Mouse (Mus musculus): Measurements from ENCODE around the gene Lgals3bp. TPM values are rescaled to one million over a fixed set of nuclear protein-coding genes. Genes with fewer than 3 reads are reported as not detected.
"Not testable (repeated sequence)": the region's sequence is repeated elsewhere in the genome, so short reads cannot be mapped to it uniquely, and the experiment has no call there.

The Lgals3bp gene
- polyA plus RNA-seq, 1 experiment from 2014 or later = 8.1 TPM

DNA sequence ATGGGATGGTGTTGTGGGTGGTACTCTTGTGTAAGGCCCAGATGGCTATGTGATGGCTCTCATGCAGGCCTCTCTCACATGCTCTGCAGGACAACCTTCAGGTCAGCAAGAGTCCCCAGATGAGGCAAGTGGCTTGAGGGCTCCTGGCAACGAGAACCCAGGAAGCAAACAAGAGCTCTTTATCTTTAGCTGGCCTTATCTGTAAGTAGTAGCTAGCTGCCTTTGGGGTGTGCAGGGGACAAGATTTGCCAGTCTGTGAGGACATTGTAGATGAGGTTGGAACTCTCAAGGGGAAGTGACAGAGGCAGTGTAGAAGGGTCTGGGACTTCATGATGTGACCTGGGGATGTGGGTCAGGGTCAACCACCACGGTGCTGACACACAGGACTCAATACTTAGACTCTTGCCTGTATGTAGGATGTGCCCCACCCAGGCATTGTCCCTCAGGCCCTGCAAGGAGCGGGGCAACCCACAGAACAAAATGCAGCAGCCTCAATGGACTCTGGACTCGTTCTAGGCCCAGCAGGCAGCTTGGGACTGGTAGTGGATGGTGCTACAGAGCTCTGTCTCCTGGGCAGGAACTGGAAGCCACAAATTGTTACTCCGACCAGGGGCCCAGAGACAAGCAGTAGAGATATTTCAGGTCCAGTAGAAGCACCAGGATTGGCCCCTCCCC is 1.9 kb downstream of the Lgals3bp start:
- Histone ChIP-seq H3K4me3 (ENCODE audit: low read length) (no peak overlapping the region), H3K27ac (ENCODE audit: low read depth, low read length) (no peak overlapping the region), H3K27me3 (replicated peaks; ENCODE audit: control insufficient read depth, insufficient read depth, low read length) (no peaks in the 10 kb centered on the region), H3K36me3 (ENCODE audit: control insufficient read depth, insufficient read depth, low read length) (no peaks in the 10 kb centered on the region), H3K4me2 (ENCODE audit: low read length) (no peak overlapping the region), H3K9ac (ENCODE audit: low read depth, low read length) (no peak overlapping the region), H3K4me1 (ENCODE audit: control insufficient read depth, insufficient read depth, low read depth, low read length) (no peaks in the 10 kb centered on the region; the same call in 1 of the 2 replicates), H3K9me3 (ENCODE audit: control insufficient read depth, low read length) (no peaks in the 10 kb centered on the region)
- ATAC-seq = no peak
- 65% methylated on average over 5 of the region's 5 CpGs for WGBS

DNA sequence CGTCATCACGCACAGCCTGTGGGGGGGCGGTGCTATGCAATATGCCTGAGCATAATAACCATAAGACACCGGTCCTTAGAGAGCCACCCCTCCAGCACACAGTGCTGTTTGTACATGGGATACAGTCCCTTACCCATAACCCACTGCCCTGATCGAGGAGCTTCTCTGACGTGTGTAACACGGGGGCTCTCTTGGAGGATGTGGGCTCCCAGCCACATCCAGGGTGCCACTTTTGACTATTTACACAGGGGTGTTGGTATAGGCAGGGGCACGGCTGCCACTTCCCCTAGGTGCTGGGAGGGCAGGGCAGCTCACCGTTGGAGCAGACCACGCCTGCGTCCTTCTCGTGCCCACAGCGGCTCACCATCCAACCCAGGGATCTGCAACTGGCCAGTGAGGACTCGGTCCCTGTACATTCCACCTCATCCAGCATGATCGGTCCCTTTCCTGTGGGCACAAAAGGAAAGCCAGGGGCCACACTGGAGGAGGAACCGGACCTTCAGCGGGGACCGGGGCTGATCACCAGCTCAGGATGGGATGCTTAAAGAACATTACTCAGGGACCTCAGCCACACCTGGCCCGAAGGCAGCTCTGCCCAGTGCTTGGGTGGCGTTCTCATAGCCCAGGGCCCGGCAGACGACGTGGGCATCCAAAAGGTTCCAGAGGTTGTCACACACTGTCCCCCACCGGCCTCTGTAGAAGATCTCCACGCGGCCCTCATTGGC is 3.9 kb downstream of the Lgals3bp start:
- Histone ChIP-seq H3K9ac (ENCODE audit: low read depth, low read length) (no peak overlapping the region), H3K27ac (ENCODE audit: low read depth, low read length) (no peak overlapping the region), H3K4me2 (ENCODE audit: low read length) (no peak overlapping the region), H3K9me3 (ENCODE audit: control insufficient read depth, low read length) (no peaks in the 10 kb centered on the region), H3K4me3 (ENCODE audit: low read length) (no peak overlapping the region), H3K4me1 (ENCODE audit: control insufficient read depth, insufficient read depth, low read depth, low read length) (no peaks in the 10 kb centered on the region; the same call in 1 of the 2 replicates), H3K36me3 (ENCODE audit: control insufficient read depth, insufficient read depth, low read length) (no peaks in the 10 kb centered on the region), H3K27me3 (replicated peaks; ENCODE audit: control insufficient read depth, insufficient read depth, low read length) (no peaks in the 10 kb centered on the region)
- no peak for ATAC-seq
- WGBS = 95% methylated on average over 26 of the region's 26 CpGs

DNA sequence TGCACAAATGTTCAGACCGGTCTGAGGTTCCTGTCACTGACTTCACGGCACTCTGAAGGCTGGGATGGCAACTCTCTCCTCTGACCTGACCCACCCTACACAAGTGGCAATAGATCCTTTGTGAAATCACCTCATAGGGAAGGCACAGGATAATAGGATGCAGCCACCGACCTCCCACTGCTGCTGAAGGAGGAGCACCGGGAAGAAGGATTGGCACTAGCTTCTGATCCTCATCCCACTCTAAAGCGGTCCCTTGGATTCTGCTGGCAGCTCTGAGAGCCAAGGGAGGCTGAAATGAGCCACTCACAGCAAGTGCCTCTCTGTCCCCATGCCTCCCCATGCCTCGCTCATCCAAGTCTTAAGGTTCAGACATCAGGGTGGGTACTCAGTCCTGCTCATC is 7.4 kb downstream of the Lgals3bp start:
- 59% methylated on average over 6 of the region's 6 CpGs for WGBS
- no peak overlapping the region for H3K27ac ChIP-seq (ENCODE audit: low read depth, low read length)
- no peak overlapping the region for H3K4me3 ChIP-seq (ENCODE audit: low read length)
- H3K9me3 ChIP-seq (ENCODE audit: control insufficient read depth, low read length) = no peaks in the 10 kb centered on the region
- H3K36me3 ChIP-seq (ENCODE audit: control insufficient read depth, insufficient read depth, low read length) = no peaks in the 10 kb centered on the region
- H3K4me1 ChIP-seq (ENCODE audit: control insufficient read depth, insufficient read depth, low read depth, low read length) = no peaks in the 10 kb centered on the region; the same call in 1 of the 2 replicates
- ATAC-seq = no peak
- H3K27me3 ChIP-seq (replicated peaks; ENCODE audit: control insufficient read depth, insufficient read depth, low read length) = no peaks in the 10 kb centered on the region
- no peak overlapping the region for H3K4me2 ChIP-seq (ENCODE audit: low read length)
- H3K9ac ChIP-seq (ENCODE audit: low read depth, low read length) = no peak overlapping the region

DNA sequence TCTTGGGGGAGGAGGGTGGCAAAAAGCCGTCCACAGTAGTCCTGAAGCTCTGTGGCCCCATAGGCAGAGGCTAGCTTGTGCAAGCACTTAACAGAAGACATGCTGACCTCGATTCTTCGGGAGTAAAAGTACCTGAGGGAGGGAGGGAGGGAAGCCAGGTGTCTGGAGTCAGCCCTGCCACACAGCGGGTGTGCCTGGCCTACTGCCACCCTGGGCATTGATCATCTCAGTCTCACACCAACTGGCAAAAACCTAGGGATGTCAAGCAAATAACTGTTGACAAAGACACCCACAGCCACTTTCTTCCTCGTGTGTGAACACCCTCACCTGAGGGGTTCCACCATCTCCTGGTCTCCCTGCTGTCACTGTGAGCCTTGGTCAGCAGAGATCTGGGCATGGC is 7.9 kb downstream of the Lgals3bp start:
- Histone ChIP-seq H3K4me3 (ENCODE audit: low read length) (no peak overlapping the region), H3K9me3 (ENCODE audit: control insufficient read depth, low read length) (no peaks in the 10 kb centered on the region), H3K9ac (ENCODE audit: low read depth, low read length) (no peak overlapping the region), H3K27ac (ENCODE audit: low read depth, low read length) (no peak overlapping the region), H3K36me3 (ENCODE audit: control insufficient read depth, insufficient read depth, low read length) (no peaks in the 10 kb centered on the region), H3K4me1 (ENCODE audit: control insufficient read depth, insufficient read depth, low read depth, low read length) (no peaks in the 10 kb centered on the region; the same call in 1 of the 2 replicates), H3K27me3 (replicated peaks; ENCODE audit: control insufficient read depth, insufficient read depth, low read length) (no peaks in the 10 kb centered on the region), H3K4me2 (ENCODE audit: low read length) (no peak overlapping the region)
- ATAC-seq = no peak
- WGBS = 69% methylated on average over 5 of the region's 5 CpGs

DNA sequence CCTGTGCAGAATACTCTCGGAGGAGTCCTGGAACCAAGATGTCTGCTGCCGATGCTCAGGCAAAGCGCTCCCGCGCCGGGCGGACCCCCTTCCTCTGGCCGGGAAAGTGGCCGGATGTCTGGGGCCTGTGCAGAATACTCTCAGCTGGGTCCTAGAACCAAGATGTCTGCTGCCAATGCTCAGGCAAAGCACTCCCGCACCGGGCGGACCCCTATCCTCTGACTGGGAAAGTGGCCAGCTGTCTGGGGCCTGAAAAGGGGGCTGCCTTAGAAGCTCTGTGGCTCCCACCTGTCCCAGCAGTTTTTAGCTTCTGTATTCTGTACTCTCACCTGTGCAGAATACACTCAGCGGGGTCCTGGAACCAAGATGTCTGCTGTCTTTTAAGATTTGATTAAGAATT is 14.1 kb downstream of the Lgals3bp start:
- not testable (repeated sequence) for H3K36me3 ChIP-seq (ENCODE audit: control insufficient read depth, insufficient read depth, low read length); H3K4me1 ChIP-seq (ENCODE audit: control insufficient read depth, insufficient read depth, low read depth, low read length); H3K4me2 ChIP-seq (ENCODE audit: low read length); H3K9me3 ChIP-seq (ENCODE audit: control insufficient read depth, low read length); ATAC-seq; H3K27me3 ChIP-seq (replicated peaks; ENCODE audit: control insufficient read depth, insufficient read depth, low read length); H3K9ac ChIP-seq (ENCODE audit: low read depth, low read length); H3K4me3 ChIP-seq (ENCODE audit: low read length); H3K27ac ChIP-seq (ENCODE audit: low read depth, low read length)
- WGBS = 90% methylated on average over 13 of the region's 13 CpGs

DNA sequence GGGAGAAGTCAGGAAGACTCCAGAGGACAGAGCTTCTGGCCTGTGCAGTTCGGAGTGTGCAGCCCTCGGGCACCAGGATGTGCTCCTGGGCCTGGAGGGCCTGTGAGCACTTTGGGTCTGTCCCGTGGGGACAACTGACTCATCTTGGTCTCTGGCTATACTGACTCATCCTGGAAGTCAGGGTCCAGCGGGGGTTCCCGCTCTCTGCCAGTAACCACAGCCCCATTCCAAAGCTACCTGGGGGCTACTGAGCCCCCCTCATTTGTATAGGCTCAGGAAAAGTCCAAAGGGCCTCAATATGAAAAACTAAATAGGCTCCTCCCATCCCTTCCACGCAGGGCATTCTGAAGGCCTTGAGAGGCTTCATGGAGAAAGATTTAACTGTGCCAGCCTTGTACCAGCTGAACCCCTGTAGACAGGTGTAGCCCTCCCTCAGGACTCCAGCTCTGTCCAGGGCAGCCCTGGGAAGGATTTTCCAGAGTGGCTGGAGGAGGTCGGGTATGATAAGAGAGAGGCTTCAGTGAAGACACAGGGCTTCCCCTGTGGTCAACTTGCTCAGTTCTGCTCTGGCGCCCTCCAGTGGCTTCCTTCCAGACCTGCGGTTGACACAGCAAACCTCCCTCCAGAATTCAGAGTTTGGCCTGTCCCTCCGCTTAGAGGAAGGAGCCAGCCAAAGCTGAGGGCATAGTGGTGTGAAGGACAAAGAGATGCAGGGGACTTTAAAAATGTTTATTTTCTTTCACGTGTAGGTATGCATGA is 22.5 kb downstream of the Lgals3bp start:
- H3K9me3 ChIP-seq (ENCODE audit: control insufficient read depth, low read length) = no peaks in the 10 kb centered on the region
- no peak overlapping the region for H3K9ac ChIP-seq (ENCODE audit: low read depth, low read length)
- no peaks in the 10 kb centered on the region for H3K36me3 ChIP-seq (ENCODE audit: control insufficient read depth, insufficient read depth, low read length)
- no peak overlapping the region for H3K27ac ChIP-seq (ENCODE audit: low read depth, low read length)
- H3K4me3 ChIP-seq (ENCODE audit: low read length) = no peak overlapping the region
- H3K4me2 ChIP-seq (ENCODE audit: low read length) = no peak overlapping the region
- no peaks in the 10 kb centered on the region for H3K27me3 ChIP-seq (replicated peaks; ENCODE audit: control insufficient read depth, insufficient read depth, low read length)
- 43% methylated on average over 11 of the region's 11 CpGs for WGBS
- peak; percentile 54; the same call in 1 of the 2 replicates for ATAC-seq
- peaks cover 6% of the 10 kb centered on the region; the same call in 1 of the 2 replicates for H3K4me1 ChIP-seq (ENCODE audit: control insufficient read depth, insufficient read depth, low read depth, low read length)

DNA sequence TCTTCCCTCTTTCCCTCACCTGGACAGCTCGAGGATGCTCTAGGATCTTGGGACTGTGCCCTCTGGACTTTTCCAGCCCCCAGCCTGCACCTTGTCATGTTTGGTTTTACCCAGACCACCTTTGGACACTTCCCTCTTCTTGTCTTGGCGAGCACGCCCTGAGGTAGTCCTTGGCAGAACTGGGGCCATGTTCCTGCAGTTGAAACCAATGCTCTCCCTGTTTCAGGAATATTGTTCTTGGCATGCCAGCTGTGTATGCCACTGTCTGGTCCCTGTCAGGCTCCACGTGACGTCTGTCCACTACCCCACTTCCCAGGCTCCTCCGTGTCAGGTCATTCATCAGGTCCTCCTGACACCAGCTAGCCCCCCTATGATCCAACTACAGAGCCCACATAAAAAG is 23.2 kb downstream of the Lgals3bp start:
- Histone ChIP-seq H3K9ac (ENCODE audit: low read depth, low read length) (no peak overlapping the region), H3K4me1 (ENCODE audit: control insufficient read depth, insufficient read depth, low read depth, low read length) (peaks cover 6% of the 10 kb centered on the region; the same call in 1 of the 2 replicates), H3K4me3 (ENCODE audit: low read length) (no peak overlapping the region), H3K4me2 (ENCODE audit: low read length) (no peak overlapping the region), H3K36me3 (ENCODE audit: control insufficient read depth, insufficient read depth, low read length) (no peaks in the 10 kb centered on the region), H3K27ac (ENCODE audit: low read depth, low read length) (no peak overlapping the region), H3K9me3 (ENCODE audit: control insufficient read depth, low read length) (no peaks in the 10 kb centered on the region), H3K27me3 (replicated peaks; ENCODE audit: control insufficient read depth, insufficient read depth, low read length) (no peaks in the 10 kb centered on the region)
- no peak for ATAC-seq
- 85% methylated on average over 6 of the region's 6 CpGs for WGBS

DNA sequence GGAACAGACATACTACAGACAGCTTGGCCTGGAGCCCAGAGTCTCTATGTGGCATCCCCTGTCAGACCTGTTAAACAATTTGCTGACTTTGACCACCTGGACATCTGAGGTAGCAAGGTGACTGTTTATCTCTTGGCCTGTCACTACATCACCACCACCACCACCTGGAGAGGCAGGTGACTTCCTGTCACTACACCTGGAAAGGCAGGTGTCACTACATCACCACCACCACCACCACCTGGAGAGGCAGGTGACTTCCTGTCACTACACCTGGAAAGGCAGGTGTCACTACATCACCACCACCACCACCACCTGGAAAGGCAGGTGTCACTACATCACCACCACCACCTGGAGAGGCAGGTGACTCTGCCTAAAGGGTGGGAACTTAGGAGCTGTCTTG is 25.6 kb downstream of the Lgals3bp start:
- H3K9ac ChIP-seq (ENCODE audit: low read depth, low read length); ATAC-seq; H3K27ac ChIP-seq (ENCODE audit: low read depth, low read length); H3K36me3 ChIP-seq (ENCODE audit: control insufficient read depth, insufficient read depth, low read length); H3K4me2 ChIP-seq (ENCODE audit: low read length); H3K27me3 ChIP-seq (replicated peaks; ENCODE audit: control insufficient read depth, insufficient read depth, low read length); H3K4me1 ChIP-seq (ENCODE audit: control insufficient read depth, insufficient read depth, low read depth, low read length); H3K4me3 ChIP-seq (ENCODE audit: low read length); H3K9me3 ChIP-seq (ENCODE audit: control insufficient read depth, low read length): not testable (repeated sequence)

DNA sequence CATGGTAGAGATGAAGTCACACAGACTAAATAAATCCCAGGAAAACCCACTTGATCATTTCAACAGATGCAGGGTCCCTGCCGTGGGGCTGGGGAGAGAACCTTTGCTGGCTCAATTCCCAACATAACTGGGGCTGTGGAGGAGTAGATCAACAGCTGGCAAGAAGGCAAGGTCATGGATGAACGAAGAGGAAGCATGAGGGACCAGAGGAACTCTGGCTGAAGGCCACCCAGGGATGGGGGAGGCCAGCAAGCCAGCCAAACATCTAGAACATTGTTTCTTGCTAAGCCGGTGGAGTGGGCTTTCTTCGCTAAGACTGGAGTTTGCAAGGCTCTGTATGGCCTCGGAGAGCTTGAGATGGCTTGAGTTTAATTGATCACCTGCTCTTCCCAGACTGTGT is 26.0 kb downstream of the Lgals3bp start:
- Histone ChIP-seq H3K27ac (ENCODE audit: low read depth, low read length) (no peak overlapping the region), H3K36me3 (ENCODE audit: control insufficient read depth, insufficient read depth, low read length) (no peaks in the 10 kb centered on the region), H3K4me1 (ENCODE audit: control insufficient read depth, insufficient read depth, low read depth, low read length) (peaks cover 6% of the 10 kb centered on the region; the same call in 1 of the 2 replicates), H3K9me3 (ENCODE audit: control insufficient read depth, low read length) (no peaks in the 10 kb centered on the region), H3K27me3 (replicated peaks; ENCODE audit: control insufficient read depth, insufficient read depth, low read length) (no peaks in the 10 kb centered on the region), H3K9ac (ENCODE audit: low read depth, low read length) (no peak overlapping the region), H3K4me2 (ENCODE audit: low read length) (no peak overlapping the region), H3K4me3 (ENCODE audit: low read length) (no peak overlapping the region)
- ATAC-seq = no peak
- 74% methylated on average over 5 of the region's 5 CpGs for WGBS
